Mouse (Mus musculus) kidney, adult 2 months (tissue): ENCODE results near the gene Rapgef2. TPM values are rescaled to one million over a fixed set of nuclear protein-coding genes. Genes with fewer than 3 reads are reported as not detected.

Experiments
- DNase-seq: peaks from one replicate; pipeline ENCODE4 v3.0.0; 2021
- H3K27ac ChIP-seq: fragments of 200-500 bp; 2 replicates; pipeline ENCODE4 v1.5.1; 2012; ENCODE audit warnings: low read depth, low read length, control low read depth, inconsistent platforms; ENCODE audit not compliant: insufficient read depth
- H3K27me3 ChIP-seq: fragments of 200-500 bp; replicated peaks from 2 replicates; pipeline ENCODE4 v1.6.1; 2012; ENCODE audit warnings: mild to moderate bottlenecking, moderate library complexity, low read length, inconsistent platforms; ENCODE audit not compliant: control insufficient read depth, insufficient read depth
- H3K36me3 ChIP-seq: fragments of 200-500 bp; 2 replicates; pipeline ENCODE4 v1.6.1; 2012; ENCODE audit warnings: mild to moderate bottlenecking, moderate library complexity, low read length, inconsistent platforms; ENCODE audit not compliant: control insufficient read depth, insufficient read depth
- H3K4me1 ChIP-seq: fragments of 200-500 bp; 2 replicates; pipeline ENCODE4 v1.6.1; 2011; ENCODE audit warnings: low read length; ENCODE audit not compliant: control insufficient read depth, insufficient read depth
- H3K4me3 ChIP-seq: fragments of 200-500 bp; 2 replicates; pipeline ENCODE4 v1.5.1; 2011; ENCODE audit warnings: mild to moderate bottlenecking, low read depth, low read length, control low read depth; ENCODE audit not compliant: insufficient read depth
- CTCF ChIP-seq: fragments of 200-500 bp; conservative IDR thresholded peaks from 2 replicates; pipeline ENCODE4 v1.5.1; 2011; ENCODE audit warnings: low read depth, mild to moderate bottlenecking, control low read depth, low read length, moderate library complexity, mixed read lengths; ENCODE audit not compliant: insufficient read depth, insufficient read length
- POLR2A ChIP-seq: fragments of 200-500 bp; IDR thresholded peaks from one replicate; pipeline ENCODE4 v1.6.1; 2011; ENCODE audit warnings: low read depth, low read length, control low read depth
- WGBS: fragments of 180-500 bp; shearing (Covaris S2); methylation state at CpG from one replicate; pipeline ENCODE4 v1.1.7; 2018; 5-methylcytosine and 5-hydroxymethylcytosine counted together
- polyA plus RNA-seq: library from polyadenylated mRNA; depleted of rRNA; stranded (reverse); fragments of >200 nt; gene quantifications from 2 replicates; pipeline ENCODE4 v1.2.3, GENCODE M21; 2012

Rapgef2 gene
- polyA plus RNA-seq, 1 experiment, result 7.6 TPM

- DNase-seq, result no peak
- Histone ChIP-seq H3K4me3 (no peak overlapping the region), H3K27ac (no peak overlapping the region), H3K27me3 (no peaks in the 10 kb centered on the region), H3K36me3 (no peaks in the 10 kb centered on the region), H3K4me1 (peaks cover 34% of the 10 kb centered on the region)
- 66% methylated on average over 7 of the region's 7 CpGs for WGBS
- TF ChIP-seq POLR2A (no peak), CTCF (no peak)
Observed at GRCm38 (mm10) chr3:79224352-79224751, 62.0 kb downstream of the Rapgef2 start.

DNA sequence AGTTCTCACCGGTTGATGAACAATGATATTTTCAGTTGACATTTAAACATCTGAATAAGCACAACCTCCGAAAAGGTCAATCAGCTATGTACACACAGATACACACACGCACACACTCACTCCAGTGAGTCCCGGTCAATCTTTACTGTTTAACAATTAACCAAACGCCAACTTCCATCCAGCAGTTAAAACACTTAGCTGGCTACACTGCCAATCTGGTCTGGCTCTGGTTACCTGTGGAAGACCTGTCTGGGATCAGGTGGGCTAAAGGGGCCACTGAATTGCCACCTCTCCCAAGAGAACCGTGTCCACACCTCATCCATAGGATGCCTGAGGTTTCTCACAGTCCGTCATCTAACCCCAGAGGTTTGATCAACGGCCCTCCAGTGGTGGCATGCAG lies 63.0 kb downstream of the Rapgef2 start:
- Histone ChIP-seq H3K27me3 (no peaks in the 10 kb centered on the region), H3K4me3 (no peak overlapping the region), H3K4me1 (peaks cover 42% of the 10 kb centered on the region), H3K27ac (no peak overlapping the region), H3K36me3 (no peaks in the 10 kb centered on the region)
- TF ChIP-seq CTCF (0 out of 2 replicates have a peak, but pooled peaks have one; percentile 2), POLR2A (no peak)
- WGBS, result 19% methylated on average over 8 of the region's 8 CpGs
- peak; percentile 79 for DNase-seq

- WGBS, result 25% methylated on average over 13 of the region's 13 CpGs
- Histone ChIP-seq H3K27ac (peak overlapping the region; percentile 27; the same call in 1 of the 2 replicates), H3K36me3 (no peaks in the 10 kb centered on the region), H3K4me3 (no peak overlapping the region), H3K27me3 (no peaks in the 10 kb centered on the region), H3K4me1 (peaks cover 42% of the 10 kb centered on the region)
- no peak for TF ChIP-seq CTCF
- no peak for TF ChIP-seq POLR2A
- peak; percentile 63 for DNase-seq
Observed at GRCm38 (mm10) chr3:79222192-79222960, 63.9 kb downstream of the Rapgef2 start.

DNA sequence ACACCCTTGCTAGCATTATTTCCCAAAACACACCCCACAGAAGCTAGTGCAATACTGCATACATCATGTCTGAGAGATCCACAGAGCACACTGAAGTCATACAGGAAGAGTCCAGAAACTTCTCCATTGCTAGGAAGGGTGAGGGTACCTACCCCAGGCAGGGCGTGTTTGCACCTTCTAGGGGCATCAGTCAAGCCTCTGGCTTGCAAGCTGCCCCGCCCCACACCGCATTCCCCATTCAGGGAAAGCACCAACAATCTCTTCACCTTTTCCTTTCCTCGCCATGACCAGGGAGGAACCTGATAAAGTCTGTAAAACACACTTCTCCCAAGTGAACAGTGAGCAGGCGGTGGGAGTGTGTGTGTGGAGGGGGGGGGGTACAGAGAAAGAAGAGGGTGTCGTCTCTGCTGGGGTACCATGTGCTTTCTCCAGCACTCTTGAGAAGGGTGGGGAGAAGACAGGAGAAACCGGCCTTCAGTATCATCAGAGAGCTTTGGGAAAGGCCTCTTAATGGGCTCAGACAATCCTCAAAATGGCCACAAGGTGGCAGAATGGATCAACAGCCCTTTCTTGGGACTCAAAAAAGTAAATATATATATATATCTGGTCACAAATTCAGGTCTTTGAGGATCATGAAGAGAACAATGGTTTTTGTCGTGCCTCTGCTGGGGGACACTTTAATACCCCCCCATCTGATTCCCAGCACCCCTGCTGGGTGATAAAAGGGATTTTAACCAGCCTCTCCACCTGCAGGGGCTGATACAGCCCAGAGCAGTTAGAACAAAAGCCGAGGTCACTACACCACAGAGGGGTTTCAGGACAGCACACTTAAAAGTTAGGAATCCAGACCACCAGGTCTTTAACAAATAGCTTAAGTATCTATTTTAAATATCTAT lies 64.8 kb downstream of the Rapgef2 start:
- WGBS, result 40% methylated on average over 9 of the region's 9 CpGs
- H3K36me3 ChIP-seq, result no peaks in the 10 kb centered on the region
- no peaks in the 10 kb centered on the region for H3K27me3 ChIP-seq
- DNase-seq, result peak; percentile 78
- H3K4me3 ChIP-seq, result no peak overlapping the region
- peak overlapping the region; percentile 9 for H3K27ac ChIP-seq
- TF ChIP-seq POLR2A (no peak), CTCF (peak; percentile 40)
- peaks cover 48% of the 10 kb centered on the region for H3K4me1 ChIP-seq

GRCm38 (mm10) chr3:79219144-79219930 lies 67.0 kb downstream of the Rapgef2 start:
- TF ChIP-seq POLR2A, result no peak
- TF ChIP-seq CTCF, result no peak
- Histone ChIP-seq H3K4me1 (peaks cover 47% of the 10 kb centered on the region), H3K27ac (peak overlapping the region; percentile 73), H3K36me3 (no peaks in the 10 kb centered on the region), H3K4me3 (no peak overlapping the region), H3K27me3 (no peaks in the 10 kb centered on the region)
- WGBS, result 46% methylated on average over 10 of the region's 10 CpGs
- DNase-seq, result peak; percentile 33

GRCm38 (mm10) chr3:79218566-79219051 lies 67.7 kb downstream of the Rapgef2 start:
- Histone ChIP-seq H3K4me3 (no peak overlapping the region), H3K4me1 (peaks cover 40% of the 10 kb centered on the region), H3K36me3 (no peaks in the 10 kb centered on the region), H3K27me3 (no peaks in the 10 kb centered on the region), H3K27ac (peak overlapping the region; percentile 73)
- peak; percentile 64 for DNase-seq
- 46% methylated on average over 4 of the region's 4 CpGs for WGBS
- TF ChIP-seq POLR2A (no peak), CTCF (no peak)

GRCm38 (mm10) chr3:79210243-79210642 lies 76.1 kb downstream of the Rapgef2 start:
- no peak for DNase-seq
- H3K27ac ChIP-seq, result no peak overlapping the region
- H3K4me3 ChIP-seq, result no peak overlapping the region
- TF ChIP-seq POLR2A, result no peak
- no peak for TF ChIP-seq CTCF
- H3K27me3 ChIP-seq, result no peaks in the 10 kb centered on the region
- no peaks in the 10 kb centered on the region for H3K36me3 ChIP-seq
- peaks cover 6% of the 10 kb centered on the region; the same call in 1 of the 2 replicates for H3K4me1 ChIP-seq
- WGBS, result 63% methylated on average over 5 of the region's 5 CpGs
